Mouse (Mus musculus): ENCODE results near the gene Carns1. TPM values are rescaled to one million over a fixed set of nuclear protein-coding genes. Genes with fewer than 3 reads are reported as not detected.
"Not testable (repeated sequence)": the region's sequence is repeated elsewhere in the genome, so short reads cannot be mapped to it uniquely, and the experiment has no call there.

Carns1 gene
- total RNA-seq, 2 experiments from 2014 or later, result 65.5 to 69.4 TPM

GRCm38 (mm10) chr19:4135229-4135962, 39.9 kb downstream of the Carns1 start:
- DNase-seq (ENCODE audit: low spot score in 2 of 2), result not testable (repeated sequence)

- DNase-seq (ENCODE audit: low spot score in 2 of 2), result no peak
Measured at GRCm38 (mm10) chr19:4134354-4134753, 40.9 kb downstream of the Carns1 start.

- DNase-seq (ENCODE audit: low spot score in 2 of 2), result no peak
Measured at GRCm38 (mm10) chr19:4131768-4132167, 43.5 kb downstream of the Carns1 start.

GRCm38 (mm10) chr19:4131075-4131474, 44.2 kb downstream of the Carns1 start:
- no peak for DNase-seq (ENCODE audit: low spot score in 2 of 2)

- no peak for DNase-seq (ENCODE audit: low spot score in 2 of 2)
Measured at GRCm38 (mm10) chr19:4130106-4130505, 45.2 kb downstream of the Carns1 start.

GRCm38 (mm10) chr19:4129462-4129861, 45.8 kb downstream of the Carns1 start:
- no peak for DNase-seq (ENCODE audit: low spot score in 2 of 2)

- DNase-seq (ENCODE audit: low spot score in 2 of 2), result no peak
Measured at GRCm38 (mm10) chr19:4126759-4127495, 48.4 kb downstream of the Carns1 start.

- DNase-seq (ENCODE audit: low spot score in 2 of 2), result peak; percentile 96 to 99
Measured at GRCm38 (mm10) chr19:4125741-4126696, 49.3 kb downstream of the Carns1 start, which contains the start of gene Aip. TSS of gene Aip (minus strand) at chr19:4125858.

- DNase-seq (ENCODE audit: low spot score in 2 of 2), result not testable (repeated sequence)
Measured at GRCm38 (mm10) chr19:4125268-4125667, 50.0 kb downstream of the Carns1 start.

GRCm38 (mm10) chr19:4124432-4124831, 50.8 kb downstream of the Carns1 start:
- no peak for DNase-seq (ENCODE audit: low spot score in 2 of 2)

- DNase-seq (ENCODE audit: low spot score in 2 of 2), result no peak
Measured at GRCm38 (mm10) chr19:4122411-4123370, 52.6 kb downstream of the Carns1 start.

- DNase-seq (ENCODE audit: low spot score in 2 of 2), result not testable (repeated sequence)
Measured at GRCm38 (mm10) chr19:4121896-4122295, 53.4 kb downstream of the Carns1 start.

GRCm38 (mm10) chr19:4121097-4121805, 54.0 kb downstream of the Carns1 start:
- DNase-seq (ENCODE audit: low spot score in 2 of 2), result peak; percentile 90 to 98

GRCm38 (mm10) chr19:4120496-4120895, 54.8 kb downstream of the Carns1 start:
- no peak for DNase-seq (ENCODE audit: low spot score in 2 of 2)

GRCm38 (mm10) chr19:4119716-4120487, 55.4 kb downstream of the Carns1 start:
- DNase-seq (ENCODE audit: low spot score in 2 of 2), result no peak

GRCm38 (mm10) chr19:4118350-4118749, 56.9 kb downstream of the Carns1 start:
- no peak for DNase-seq (ENCODE audit: low spot score in 2 of 2)

GRCm38 (mm10) chr19:4117006-4117405, 58.3 kb downstream of the Carns1 start:
- DNase-seq (ENCODE audit: low spot score in 2 of 2), result no peak

- no peak for DNase-seq (ENCODE audit: low spot score in 2 of 2)
Measured at GRCm38 (mm10) chr19:4115816-4116215, 59.5 kb downstream of the Carns1 start.

- no peak for DNase-seq (ENCODE audit: low spot score in 2 of 2)
Measured at GRCm38 (mm10) chr19:4115144-4115543, 60.1 kb downstream of the Carns1 start.
